Mouse (Mus musculus) urinary bladder, postnatal 10 days (tissue): ENCODE measurements around the gene Atg7.

Experiments used
- DNase-seq: peaks from one replicate; pipeline ENCODE4 v3.0.0; 2022; ENCODE audit warnings: low spot score

Gene Atg7

GRCm38 (mm10) chr6:114788663-114789062 lies 145.8 kb downstream of the Atg7 start:
- no peak for DNase-seq

DNA sequence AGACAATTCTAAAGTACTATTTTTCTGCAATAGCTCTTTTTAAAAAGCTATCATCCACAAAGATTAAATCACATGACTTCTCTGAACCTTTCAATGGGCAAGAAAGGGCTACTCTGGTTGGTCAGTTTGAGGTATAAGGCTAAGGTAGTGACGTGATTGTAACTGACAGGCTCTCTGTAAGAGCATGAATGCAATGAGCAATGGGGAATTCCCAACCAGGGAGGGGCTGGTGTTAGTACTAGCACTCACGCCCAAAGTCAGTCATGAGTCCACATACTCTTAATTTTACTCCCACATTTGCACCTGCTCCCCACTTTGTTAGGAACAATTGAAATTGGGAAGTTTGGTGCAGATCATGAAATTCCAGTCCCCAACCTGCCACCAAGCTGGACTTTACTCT lies 147.2 kb downstream of the Atg7 start:
- DNase-seq: no peak

- no peak for DNase-seq
Measured at GRCm38 (mm10) chr6:114790902-114791301, 148.0 kb downstream of the Atg7 start.

- DNase-seq: no peak
Measured at GRCm38 (mm10) chr6:114791846-114792245, 148.9 kb downstream of the Atg7 start.

GRCm38 (mm10) chr6:114794706-114795105 lies 151.8 kb downstream of the Atg7 start:
- no peak for DNase-seq

- DNase-seq: no peak
Measured at GRCm38 (mm10) chr6:114795706-114796325, 152.9 kb downstream of the Atg7 start.

DNA sequence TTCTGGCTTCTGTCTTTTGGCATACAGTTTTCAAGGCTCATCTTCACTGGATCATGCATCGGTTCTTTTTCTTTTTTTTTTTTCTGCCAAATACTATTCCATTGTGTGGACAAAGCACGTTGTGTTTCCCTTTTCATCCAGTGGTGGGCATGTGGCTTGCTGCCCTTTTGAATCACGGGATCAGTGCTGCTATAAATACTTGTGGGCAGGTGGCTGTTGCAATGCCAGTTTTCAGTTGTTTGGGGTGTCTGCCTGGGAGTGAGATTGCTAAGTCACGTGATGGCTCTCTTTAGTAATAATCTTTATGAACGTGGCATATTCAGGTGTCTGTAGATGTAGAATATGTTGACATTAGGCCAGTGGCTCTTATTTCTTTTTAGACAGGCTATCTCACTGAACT lies 155.0 kb downstream of the Atg7 start:
- DNase-seq: no peak

- DNase-seq: no peak
Measured at GRCm38 (mm10) chr6:114798715-114799114, 155.8 kb downstream of the Atg7 start.

- DNase-seq: no peak
Measured at GRCm38 (mm10) chr6:114800291-114800965, 157.5 kb downstream of the Atg7 start.

GRCm38 (mm10) chr6:114803915-114804535 lies 161.1 kb downstream of the Atg7 start:
- no peak for DNase-seq

GRCm38 (mm10) chr6:114804866-114805265 lies 162.0 kb downstream of the Atg7 start:
- DNase-seq: no peak

DNA sequence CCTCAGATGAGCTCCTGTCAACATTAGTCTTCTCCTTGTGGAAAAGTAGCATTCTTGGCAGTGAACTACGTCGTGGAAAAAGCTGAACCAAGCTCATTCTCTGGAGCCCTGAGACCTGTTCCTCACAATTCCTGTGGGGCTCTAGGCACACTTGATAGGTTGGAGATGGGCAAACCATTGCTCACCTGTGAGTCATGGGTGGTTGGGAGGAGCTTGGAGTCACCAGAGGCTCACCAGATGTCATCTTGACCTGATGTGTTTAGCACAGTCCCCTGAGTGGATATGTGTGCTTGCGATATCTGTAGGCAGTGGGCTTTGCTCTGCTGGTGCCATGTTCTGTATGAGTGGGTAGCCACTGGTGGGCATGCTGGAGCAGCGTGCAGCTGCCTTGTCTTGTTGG lies 163.0 kb downstream of the Atg7 start:
- no peak for DNase-seq

- DNase-seq: no peak
Measured at GRCm38 (mm10) chr6:114807474-114807873, 164.6 kb downstream of the Atg7 start.

DNA sequence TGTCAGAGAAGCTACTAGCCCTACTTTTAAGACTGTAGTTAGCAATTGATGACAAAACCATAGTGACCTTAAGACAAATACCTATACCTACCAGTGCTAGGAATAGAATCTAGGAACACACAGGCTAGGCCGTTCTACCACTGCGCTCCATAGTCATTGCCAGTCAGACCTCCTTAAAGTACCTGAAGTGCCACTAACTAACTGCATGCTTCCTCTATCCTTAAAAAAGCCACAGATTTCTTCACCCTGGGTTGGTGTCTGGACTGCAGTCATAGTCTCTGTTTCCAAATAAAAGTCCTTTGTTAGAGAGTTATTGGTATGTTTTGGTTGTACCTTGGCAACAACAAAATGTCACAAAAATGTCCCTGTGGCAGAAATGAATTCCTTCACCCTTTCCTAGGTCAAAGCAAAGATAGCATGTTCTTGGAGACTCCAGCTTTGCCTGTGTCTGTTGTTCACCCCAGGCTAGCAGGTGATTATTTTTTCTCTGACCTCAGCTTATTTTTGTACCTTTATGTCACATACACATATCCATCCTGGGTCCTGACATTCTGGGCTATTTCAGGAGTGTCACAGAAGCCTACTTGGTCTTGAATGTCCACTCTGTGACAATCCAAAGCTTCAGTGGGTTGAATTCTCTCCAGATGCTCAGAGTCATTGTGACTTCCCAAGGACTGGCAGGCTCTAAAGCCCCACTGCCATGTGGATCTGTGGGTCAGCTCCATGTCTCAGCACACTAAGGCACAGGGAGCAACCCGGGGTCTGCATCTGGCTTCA lies 165.9 kb downstream of the Atg7 start:
- DNase-seq: no peak

- no peak for DNase-seq
Measured at GRCm38 (mm10) chr6:114809431-114809811, 166.5 kb downstream of the Atg7 start.

GRCm38 (mm10) chr6:114812322-114812721 lies 169.4 kb downstream of the Atg7 start:
- DNase-seq: no peak

GRCm38 (mm10) chr6:114812779-114813178 lies 169.9 kb downstream of the Atg7 start:
- no peak for DNase-seq

DNA sequence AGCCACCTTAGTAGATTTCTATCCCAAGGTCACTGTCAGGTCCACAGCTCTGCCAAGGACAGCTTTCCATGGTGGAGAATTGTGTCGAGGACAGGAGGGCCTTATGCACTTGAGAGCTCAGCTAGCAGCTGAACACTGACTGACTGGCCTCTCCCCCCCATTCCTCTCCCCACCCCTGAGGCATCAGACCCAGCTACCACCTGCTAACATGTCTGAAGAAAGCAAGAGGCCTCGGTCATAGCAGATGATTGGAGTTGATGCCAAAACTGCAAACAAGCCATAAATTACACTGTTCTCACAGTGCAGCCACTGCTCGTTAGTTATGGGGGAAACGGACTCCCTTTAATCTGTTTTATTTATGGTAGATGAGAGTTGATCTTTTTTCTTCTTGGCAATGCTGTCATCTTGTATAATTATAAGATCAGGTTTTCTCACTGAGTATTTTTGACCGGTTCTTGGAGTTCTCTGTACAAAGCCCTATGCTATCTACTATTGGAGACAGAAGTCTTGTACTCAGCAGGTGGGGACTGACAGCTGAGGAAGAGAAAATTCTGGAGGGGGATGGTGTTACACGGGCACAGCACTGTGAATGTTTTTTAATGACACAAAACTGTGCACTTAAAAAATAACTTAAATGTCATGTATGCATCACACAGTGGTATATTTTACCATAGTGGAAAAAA lies 171.4 kb downstream of the Atg7 start:
- DNase-seq: no peak

DNA sequence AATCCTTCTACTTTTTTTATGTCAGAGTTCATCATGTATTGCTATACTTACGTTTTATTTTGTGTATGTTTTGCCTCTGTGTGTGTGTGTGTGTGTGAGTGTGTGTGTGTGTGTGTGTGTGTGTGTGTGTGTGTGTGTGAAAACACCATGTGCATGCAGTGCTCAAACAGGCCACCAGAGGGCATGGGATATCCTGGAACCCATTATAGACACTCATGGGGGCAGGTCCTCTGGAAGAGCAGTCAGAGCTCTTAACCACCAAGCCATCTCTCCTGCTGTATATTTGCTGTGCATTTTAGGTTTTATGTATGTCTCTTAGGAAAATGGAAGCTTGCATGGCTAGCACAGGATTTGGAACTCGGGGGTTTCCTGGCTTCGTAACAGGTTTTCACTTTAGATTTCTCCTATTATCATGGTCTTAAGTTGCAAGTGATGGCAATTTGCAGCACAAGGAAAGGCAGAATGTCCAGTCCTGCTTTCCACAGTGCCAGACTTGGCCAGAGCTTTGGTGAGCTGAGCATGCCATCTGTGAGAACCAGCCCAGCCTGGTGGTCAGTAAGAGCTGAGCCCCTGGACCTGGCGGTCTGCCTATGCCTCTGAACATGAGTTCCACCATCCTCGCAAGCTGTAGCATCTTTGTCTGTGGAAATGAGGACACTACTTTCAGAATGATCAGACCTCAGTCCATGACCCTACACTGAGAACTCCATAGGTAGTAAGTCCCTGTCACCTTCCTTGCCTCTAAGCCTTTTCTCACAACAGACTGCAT lies 172.2 kb downstream of the Atg7 start:
- DNase-seq: no peak

DNA sequence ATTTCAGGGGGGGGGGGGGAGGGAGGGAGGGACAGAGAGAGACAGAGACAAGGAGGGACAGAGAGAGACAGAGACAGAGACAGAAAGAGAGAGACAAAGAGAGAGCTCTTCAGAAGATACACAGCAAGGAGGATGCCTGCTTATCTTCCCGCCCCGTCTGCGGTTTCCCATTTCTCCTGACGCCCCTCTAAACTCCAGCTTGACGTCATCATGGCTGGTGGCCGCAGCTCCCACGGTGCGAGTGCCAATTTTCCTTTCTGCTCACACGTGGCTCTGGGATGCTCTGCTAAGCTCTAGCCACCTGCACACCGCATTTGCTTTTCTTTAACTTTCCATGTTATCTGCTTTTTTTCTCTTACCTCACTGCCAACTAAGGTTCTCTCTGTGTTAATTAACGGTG lies 175.1 kb downstream of the Atg7 start:
- no peak for DNase-seq

DNA sequence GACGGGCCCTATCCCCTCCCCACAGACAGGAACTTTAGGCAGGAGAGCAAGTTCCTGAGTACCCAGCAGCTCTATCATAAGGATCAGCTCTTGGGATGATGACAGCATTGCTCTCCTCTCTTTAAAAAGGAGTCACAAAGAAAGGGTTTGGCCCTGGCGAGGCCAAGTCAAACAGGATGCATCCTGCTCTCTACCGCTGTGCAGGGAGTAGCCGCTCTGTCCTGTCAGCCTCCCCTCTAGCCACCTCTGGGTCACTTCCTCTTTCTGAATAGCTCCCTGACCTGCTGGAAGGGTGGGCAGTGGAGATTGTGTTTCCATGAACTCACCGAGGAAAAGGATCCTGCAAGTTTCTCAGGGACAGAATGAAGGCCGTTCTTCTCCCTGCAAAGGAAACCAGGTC lies 175.6 kb downstream of the Atg7 start:
- DNase-seq: no peak
